Mouse (Mus musculus) embryo, embryonic 11.5 days (tissue): ENCODE data around the gene Ppp2r5d.
A peak's percentile ranks its signal among the peaks of the same experiment; 100 is the strongest.

Experiments used
- DNase-seq: peaks from one replicate; pipeline ENCODE4 v3.0.0-alpha.2; 2012; ENCODE audit warnings: low read depth, low spot score

Gene Ppp2r5d

GRCm38 (mm10) chr17:46721077-46721476 lies 16.2 kb upstream of the Ppp2r5d start:
- no peak for DNase-seq

- DNase-seq = no peak
Observed at GRCm38 (mm10) chr17:46714756-46715481, 10.0 kb upstream of the Ppp2r5d start.

GRCm38 (mm10) chr17:46713849-46714248 lies 8.9 kb upstream of the Ppp2r5d start:
- no peak for DNase-seq

- DNase-seq = no peak
Observed at GRCm38 (mm10) chr17:46712442-46712841, 7.5 kb upstream of the Ppp2r5d start.

GRCm38 (mm10) chr17:46711612-46712271 lies 6.8 kb upstream of the Ppp2r5d start:
- DNase-seq = no peak

GRCm38 (mm10) chr17:46710959-46711597 lies 6.2 kb upstream of the Ppp2r5d start, which contains the start of gene Pex6:
Pex6 (plus strand) TSS chr17:46711463.
- peak; percentile 88 for DNase-seq

- DNase-seq = no peak
Observed at GRCm38 (mm10) chr17:46706375-46707089, 1.6 kb upstream of the Ppp2r5d start.

GRCm38 (mm10) chr17:46703971-46704886 lies 682 bp downstream of the Ppp2r5d start:
- no peak for DNase-seq

- DNase-seq = no peak
Observed at GRCm38 (mm10) chr17:46702506-46702905, 2.4 kb downstream of the Ppp2r5d start.

- DNase-seq = no peak
Observed at GRCm38 (mm10) chr17:46702100-46702499, 2.8 kb downstream of the Ppp2r5d start.

GRCm38 (mm10) chr17:46701489-46701888 lies 3.4 kb downstream of the Ppp2r5d start:
- DNase-seq = no peak

GRCm38 (mm10) chr17:46699912-46700311 lies 5.0 kb downstream of the Ppp2r5d start:
- DNase-seq = no peak

GRCm38 (mm10) chr17:46699245-46699644 lies 5.7 kb downstream of the Ppp2r5d start:
- DNase-seq = no peak

GRCm38 (mm10) chr17:46698515-46698914 lies 6.4 kb downstream of the Ppp2r5d start:
- no peak for DNase-seq

- DNase-seq = no peak
Observed at GRCm38 (mm10) chr17:46694517-46695063, 10.3 kb downstream of the Ppp2r5d start.

GRCm38 (mm10) chr17:46691390-46691789 lies 13.5 kb downstream of the Ppp2r5d start:
- DNase-seq = no peak

- no peak for DNase-seq
Observed at GRCm38 (mm10) chr17:46690665-46691064, 14.2 kb downstream of the Ppp2r5d start.

- DNase-seq = no peak
Observed at GRCm38 (mm10) chr17:46685913-46686312, 19.0 kb downstream of the Ppp2r5d start.

GRCm38 (mm10) chr17:46682654-46683389 lies 22.1 kb downstream of the Ppp2r5d start:
- no peak for DNase-seq
